Mouse (Mus musculus): ENCODE measurements at regions not wholly inside any gene's neighbourhood (a gene's known extent, or its start where the extent isn't known, plus 50 kb on each side); places are given as distances from the start of the nearest gene placed in this dataset.

DNA sequence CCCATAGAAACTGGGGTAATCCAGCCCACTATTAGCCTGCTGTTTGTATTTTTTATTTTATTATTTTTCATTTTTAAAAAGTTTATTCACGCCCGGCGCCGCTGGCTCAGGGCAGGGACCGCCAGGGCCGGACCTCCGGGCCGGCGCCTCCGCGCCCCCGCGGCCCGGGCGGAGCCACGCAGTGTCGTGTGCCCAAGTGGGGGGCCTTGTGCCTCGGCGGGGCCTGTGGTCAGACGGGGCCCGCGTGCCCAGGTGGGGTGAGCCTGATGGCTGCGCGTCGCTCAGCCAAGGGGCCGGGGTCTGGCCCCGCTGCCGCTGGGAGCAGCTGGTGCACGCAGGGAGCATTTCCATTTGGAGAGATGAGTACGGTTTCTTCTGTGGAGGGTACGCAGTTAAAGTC lies 181.5 kb upstream of the Gria4 start:
- TF ChIP-seq CTCF (IDR thresholded peaks at IDR 0.05; ENCODE audit: borderline replicate concordance, insufficient read depth, low read depth, low read length) (no peak), POLR2A (IDR thresholded peaks at IDR 0.05; ENCODE audit: borderline replicate concordance, insufficient read depth, low read length) (no peak)

Data from cerebellum, adult 2 months (tissue).